Mouse (Mus musculus): Measurements from ENCODE around the gene Tmem129.

The Tmem129 gene

DNA sequence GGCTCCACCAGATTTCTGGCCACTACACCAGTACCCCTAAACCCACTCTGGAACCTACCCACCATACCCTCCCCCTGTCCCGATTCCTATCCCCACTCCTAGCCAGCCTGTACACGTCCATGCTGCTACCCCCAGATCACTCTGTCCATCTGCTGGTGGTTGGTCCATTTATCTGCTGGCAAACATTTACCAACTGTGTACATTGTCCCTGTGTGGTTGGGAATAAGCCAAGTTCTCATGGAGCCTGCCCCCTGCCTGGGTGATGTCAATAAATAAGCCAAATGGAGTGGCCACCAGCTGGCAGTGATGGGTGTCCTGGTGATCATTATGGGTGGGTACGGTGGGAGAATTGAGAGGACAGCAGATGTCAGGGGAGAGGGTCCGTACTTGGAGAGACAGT lies 28.9 kb upstream of the Tmem129 start:
- DNase-seq (ENCODE audit: extremely low spot score) = no peak

DNA sequence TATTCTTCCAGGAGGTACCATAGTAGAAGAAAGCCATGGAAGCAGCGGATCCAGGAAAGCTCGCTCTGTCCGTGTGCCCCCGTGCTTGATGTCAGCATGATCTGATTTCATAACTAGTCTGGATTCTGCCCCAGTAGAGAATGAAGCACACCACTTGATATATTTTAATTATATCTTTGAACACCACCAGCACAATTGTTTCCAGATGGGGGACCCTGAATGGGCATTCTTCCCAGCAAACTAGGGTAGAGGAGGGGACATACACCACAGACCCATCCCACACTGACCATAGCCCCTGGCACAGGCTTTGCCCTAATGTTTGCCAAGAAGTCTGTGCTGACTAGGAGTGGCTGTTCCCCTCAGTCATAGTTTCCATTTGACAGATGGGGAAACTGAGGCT lies 26.7 kb upstream of the Tmem129 start:
- no peak for DNase-seq (ENCODE audit: extremely low spot score)

DNA sequence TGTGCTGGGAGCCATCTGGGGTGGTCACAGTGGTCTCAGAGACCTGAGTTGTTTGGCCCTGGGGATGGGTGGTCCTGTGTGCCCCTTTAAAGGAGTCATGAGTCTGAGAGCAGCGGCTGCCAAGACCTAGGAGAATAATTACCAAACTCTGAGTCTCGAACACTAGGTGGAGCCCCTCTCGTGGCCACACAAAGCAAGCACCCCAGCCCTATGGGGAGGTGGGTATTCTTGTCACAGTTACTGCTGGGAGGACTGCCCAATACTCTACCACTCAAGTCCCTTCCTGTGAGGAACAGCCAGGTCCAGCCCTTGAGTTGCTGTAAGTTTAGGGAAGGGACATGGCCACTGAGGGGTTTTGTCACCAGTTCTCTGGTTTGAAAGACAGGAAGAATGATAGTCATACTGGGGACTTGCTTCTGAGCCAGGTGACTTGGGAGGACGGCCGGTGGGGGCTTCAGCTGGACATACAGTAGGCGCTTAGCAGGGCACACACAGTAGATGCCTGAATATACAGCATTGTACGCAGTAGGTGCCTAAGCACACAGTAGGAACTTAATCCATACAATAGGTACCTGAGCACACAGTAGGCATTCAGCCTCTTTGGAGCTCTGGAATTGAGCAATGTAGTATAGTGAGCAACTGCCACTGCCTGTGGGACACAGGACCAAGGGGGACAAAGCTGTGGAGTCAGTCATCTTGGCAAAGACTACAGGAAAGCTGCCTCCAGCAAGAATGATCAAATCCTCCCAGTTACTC lies 25.9 kb upstream of the Tmem129 start:
- DNase-seq (ENCODE audit: extremely low spot score) = peak; percentile 72

DNA sequence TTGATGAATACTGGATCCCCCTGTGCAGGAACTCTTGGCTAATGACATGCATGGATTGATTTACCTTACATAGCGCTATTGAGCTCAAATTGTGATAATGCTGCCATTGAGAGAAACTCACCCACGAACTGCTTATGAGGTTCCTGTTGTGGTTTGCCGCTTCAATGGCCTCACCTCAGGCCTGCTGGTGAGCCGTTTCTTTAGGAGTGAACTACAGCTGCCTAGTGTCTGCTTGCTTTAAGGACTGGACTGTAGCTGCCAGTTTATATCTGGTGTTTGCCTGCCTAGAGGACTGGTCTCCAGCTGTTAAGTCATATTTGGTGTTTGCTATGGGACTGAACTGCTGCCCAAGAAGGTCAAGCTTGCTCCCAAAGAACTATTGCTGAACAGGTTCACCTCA lies 24.7 kb upstream of the Tmem129 start:
- no peak for DNase-seq (ENCODE audit: extremely low spot score)

DNA sequence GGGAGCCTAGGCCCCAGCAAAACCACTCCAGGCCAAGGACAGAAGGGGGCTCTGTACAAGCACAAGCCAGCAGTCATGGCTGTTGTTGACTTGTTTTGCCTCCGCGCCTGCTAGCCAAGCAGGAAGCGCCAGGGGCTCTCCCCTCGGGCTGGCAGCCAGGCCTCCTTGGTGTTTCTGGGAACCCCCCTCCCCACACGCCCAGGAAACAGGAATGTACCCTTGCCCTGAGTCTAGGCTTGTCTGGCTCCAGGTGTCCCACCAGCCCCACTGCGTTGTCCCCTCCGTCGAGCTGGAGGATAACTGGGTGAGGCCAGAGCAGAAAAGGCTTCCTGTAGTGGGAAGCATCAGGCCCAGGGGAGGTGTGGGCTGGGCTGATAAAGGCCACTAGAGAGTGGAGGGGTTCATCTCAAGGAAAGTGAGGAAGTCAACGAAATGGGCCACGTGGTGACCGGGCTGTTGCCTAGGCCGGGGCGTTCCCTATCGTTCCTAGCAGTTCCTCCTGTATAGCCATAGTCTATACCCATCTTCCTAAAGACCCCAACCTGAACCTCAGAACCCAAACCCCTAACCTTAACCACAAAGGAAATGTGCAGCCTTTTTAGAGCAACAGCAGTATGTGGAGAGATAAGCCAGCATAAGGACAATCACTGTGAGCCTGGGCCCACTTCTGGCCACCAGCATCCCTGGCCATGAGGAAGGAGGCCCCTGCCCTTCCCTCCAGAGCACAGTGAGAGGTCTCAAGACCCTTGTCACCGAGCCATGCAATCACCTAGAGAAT lies 23.6 kb upstream of the Tmem129 start:
- no peak for DNase-seq (ENCODE audit: extremely low spot score)

DNA sequence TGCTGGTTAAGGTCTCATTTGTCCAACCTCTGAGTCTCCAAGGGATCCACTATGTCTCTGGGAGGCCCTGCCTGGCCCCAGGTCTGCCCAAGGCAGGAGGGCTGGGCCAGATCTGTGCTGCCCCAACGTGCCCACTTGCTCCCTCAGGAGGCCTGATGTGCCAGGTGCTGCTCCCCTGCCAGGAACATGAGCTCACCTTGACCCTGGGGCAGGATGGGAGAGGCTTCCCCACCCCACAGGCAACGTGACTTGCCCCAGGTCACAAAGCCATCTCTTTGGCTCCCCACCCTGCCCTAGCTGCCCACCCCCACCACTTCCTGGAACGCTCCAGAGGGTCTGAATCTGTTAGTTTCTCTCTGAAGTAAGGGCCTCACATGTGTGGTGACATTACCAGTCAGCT lies 22.8 kb upstream of the Tmem129 start:
- DNase-seq (ENCODE audit: extremely low spot score) = no peak

DNA sequence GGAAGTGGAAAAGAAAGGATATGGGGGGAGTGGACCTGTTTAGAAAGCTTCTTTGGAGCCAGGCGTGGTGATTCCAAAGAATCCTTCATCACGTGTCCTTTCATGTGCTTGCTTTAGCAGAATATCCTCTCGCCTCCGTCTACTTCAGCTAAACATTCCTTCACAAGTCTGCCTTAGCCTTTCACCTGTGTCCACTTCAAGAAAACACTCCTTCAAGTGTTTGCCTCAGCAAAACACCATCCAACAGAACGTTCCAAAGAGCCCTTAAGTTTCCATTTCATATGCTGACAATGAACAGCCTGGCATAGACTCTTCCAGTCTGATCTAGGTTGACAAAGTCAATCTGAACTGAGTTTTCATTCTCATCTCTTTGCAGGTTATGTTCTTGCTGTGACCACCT lies 20.0 kb upstream of the Tmem129 start:
- no peak for DNase-seq (ENCODE audit: extremely low spot score)

DNA sequence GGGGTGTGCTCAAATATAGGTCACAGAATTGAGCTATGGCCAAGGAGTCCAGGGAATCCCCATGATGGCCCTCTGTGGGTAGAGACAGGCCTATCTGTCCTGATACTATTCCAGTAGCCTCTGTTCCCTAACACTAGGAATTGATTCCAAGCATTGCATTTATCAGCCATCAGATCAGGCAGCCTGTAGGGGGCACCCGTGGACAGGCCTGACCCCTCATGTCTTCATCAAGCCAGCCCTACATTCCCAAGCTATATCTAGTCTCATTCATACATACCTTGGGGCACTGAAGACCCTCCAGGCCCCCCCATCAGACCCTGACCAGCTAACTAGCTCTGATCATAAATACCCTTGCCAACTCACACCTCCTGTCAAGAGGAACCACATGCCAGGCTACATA lies 17.7 kb upstream of the Tmem129 start:
- peak; percentile 65 for DNase-seq (ENCODE audit: extremely low spot score)

DNA sequence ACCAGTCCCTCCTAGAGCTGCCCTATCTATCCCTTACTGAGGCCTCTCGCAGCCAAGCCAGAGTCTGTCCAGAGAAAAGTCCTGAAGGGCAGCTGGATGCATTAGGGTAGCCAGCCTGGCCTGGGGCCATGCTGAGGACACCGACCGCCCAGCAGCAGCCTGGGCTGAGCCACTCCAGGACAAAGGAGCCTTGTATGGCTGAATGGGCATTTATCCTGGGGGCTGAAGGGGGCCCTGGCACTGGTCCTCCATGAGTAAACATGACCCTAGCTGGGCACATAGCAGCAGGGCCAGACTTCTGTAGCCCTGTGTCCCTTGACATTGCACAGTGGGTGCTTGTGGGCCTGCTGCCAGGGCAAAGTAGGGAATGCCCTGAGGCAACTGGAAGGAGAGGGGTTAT lies 16.2 kb upstream of the Tmem129 start:
- DNase-seq (ENCODE audit: extremely low spot score) = no peak

DNA sequence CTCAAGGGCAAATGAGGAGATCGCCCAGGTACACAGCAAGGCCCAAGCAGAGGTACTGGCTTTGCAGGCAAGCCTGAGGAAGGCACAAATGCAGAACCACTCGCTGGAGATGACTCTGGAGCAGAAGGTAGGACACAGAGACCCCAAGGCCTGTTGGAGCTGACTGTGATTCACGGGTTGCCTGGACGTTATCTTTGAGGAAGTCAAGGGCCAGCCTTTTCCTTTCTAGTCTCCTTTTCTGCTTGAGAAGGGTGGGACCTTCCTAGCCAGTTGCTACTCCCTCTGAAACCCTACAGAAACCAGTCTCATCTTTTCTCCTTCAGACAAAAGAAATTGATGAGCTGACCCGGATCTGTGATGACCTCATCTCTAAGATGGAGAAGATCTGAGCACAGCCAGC lies 13.4 kb upstream of the Tmem129 start:
- no peak for DNase-seq (ENCODE audit: extremely low spot score)

DNA sequence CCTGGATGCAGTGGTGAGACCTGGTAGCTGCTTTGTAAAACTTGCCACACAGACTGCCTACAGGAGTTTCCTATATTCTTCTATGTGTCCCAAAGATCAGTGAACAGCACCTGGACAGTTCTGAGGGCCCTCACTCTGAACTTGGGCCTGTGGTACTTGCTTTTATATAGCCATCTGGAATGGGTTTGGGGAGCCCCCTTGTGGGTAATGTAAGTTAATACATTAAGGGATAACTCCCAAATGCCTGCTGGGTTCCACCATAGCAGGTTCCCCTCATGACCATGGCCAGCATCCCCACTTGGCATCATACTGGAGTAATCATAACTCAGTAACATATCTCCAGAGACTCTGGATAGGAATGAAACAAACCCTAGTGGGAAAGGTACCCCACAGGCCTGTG lies 10.0 kb upstream of the Tmem129 start:
- DNase-seq (ENCODE audit: extremely low spot score) = no peak

DNA sequence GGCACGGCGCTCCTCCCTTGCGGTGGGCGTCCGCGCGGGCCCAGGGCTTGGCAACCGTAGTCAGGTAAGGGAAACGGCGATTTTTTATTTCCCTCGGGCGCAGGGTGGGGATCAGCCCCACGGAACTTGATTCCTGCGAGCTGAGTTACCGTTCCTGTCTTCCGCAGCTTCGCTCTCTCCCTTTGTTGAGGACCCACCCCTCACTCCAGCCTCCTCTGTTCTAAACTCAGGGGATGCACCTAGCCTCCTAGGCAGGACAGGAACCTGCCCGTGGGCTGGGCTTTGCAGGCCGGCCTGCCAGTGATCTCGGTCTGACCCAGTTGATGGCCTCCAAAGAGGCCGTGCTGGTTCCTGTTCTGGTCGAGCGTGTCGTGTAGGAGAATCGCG lies 441 bp upstream of the Tmem129 start:
- DNase-seq (ENCODE audit: extremely low spot score) = no peak

DNA sequence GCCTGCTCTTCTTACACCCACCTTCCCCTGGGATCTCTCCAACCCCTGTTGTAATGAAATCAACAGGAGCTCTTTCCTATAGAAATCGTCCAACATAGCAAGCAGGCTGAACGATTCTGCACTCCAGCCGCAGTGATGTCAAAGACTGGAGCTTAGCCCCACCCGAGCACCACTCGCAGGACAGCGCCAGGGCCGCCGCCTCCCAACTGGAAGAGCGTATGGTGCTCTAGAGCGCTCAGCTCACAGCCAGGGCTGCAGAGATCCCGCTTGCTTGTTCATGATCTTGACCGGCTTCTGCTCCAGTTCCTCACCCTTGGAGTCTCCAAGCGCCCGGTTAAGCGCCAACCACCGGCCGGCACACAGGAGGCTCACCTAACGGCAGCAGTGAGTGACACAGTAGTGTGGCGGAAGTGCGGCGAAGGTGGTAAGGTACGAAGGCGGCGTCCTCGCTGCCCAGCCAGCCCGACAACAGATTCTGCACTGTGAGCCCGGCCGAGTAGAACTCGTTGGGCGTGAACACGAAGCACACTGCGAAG lies 897 bp downstream of the Tmem129 start:
- DNase-seq (ENCODE audit: extremely low spot score) = peak; percentile 37

DNA sequence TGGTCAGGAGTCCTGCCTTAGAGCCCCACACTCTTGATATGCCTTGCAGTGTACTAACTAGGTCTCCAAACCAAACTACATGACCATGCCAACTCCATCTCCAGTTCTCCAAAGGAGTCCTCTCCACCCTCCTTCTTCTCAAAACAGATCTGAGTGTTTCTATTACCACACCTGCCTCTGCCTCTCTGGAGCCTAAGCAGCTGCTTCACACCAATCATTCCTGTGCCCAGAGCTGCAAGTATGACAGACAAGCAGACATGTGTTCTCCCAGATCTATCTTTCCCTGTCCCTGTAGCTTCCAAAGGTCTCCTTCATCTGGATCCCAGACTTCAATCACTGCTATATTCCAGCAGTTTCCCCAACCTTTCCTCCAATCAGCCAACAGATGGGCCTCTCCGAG lies 1.5 kb downstream of the Tmem129 start:
- DNase-seq (ENCODE audit: extremely low spot score) = no peak

DNA sequence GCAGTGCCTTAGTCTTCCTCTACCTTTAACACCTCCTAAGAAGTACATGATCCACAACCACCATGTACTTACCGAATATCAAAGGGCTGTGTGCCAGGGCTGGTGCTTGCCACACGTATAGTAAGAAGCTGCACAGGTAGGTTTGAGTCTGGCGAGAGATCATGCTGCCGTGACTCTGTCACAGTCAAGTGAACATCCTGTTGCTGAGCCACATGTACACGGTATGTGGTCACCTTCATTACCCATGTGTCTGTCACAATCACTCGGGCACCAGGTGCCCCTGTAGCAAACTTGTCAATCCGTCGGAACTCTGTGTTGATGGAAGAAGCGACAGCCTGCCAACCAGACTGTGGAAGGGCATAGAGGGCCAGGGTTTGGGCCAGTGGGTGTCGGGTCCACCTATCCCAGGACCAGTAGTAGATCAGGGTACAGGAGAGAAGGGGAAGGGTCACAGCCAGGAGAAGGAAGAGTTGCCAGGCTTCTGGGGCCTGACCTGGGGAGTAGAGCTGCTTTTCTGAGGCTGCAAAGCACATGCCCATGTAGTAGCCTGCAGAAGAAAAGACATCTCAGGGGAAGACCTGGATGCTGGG lies 2.9 kb downstream of the Tmem129 start:
- DNase-seq (ENCODE audit: extremely low spot score) = no peak

DNA sequence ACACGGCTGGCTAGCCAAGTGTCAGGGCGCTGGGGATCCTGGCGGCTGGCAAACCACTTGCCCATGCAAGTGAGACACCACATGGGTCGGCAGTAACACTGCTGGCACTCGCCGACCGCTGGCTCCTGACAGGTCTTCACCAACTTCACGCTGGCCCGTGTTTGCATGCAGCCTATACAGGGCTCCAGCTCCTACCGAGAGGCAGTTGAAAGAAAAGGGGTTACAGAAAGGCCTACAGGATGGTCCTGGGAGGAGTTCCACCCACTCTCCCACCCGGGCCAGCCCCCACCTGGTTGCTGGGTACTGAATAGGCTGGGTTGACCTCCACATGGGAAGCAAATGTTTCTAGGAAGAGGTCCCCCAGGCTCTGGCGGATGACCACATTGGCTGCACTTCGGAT lies 3.8 kb downstream of the Tmem129 start:
- DNase-seq (ENCODE audit: extremely low spot score) = no peak

DNA sequence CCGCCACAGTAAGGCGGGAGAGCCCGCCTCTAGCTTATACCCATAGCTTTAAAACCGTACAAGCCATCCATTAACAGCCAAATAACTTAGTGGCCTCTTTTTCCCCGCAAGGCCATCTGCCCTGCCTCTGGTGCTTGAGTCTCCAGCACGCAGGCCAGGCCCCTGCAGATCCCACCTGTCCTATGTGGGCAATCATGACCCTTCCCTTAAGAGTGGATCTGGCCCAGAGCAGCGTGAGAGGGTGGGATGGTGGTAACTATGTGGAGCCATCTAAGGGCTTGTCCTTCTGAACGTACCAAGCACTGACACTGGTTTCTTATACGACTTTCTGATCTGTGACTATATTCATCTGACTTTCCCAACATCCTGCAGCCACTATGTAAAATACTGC lies 5.4 kb downstream of the Tmem129 start:
- no peak for DNase-seq (ENCODE audit: extremely low spot score)

DNA sequence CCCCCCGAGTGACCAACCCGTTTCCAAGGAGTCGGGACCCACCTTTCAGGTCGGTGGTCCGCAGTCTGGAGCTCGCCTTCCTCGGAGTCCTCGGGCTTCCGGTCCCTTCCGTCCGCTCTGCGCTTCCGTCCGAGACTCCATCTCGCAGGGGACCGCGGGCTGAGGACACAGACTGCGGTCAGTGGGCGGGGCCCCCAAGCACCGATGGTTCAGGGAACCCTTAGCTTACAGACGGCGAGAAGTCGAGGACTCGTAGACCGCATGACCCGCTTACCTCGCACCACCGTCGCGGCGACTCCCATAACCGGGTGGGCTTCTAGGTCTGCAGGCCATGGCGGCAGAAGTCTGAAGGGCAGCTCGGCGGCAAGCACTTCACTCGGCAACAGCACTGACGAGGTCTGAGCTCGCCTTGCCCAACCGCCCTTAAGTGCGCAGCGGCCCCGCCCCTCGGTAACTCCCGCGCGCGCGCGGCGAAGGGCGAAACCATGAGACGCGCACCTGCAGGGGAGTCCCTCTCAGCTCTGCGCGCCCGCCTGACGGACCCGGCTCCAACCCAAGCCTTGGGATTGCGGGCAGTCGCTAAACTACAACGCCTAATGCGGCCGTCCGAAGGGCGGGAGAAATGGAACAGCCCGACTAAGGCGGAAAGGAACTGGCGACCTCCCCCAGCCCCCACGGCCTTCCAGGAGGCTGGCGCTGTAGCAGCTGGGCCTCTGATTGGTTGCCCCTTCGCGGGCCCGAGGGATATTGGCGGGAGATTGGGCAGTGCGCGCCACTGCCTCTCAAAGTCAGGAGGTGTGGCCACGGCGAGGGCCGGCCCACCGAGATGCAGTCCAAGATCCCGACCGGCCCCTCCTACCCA lies 6.1 kb downstream of the Tmem129 start, which contains the start of gene Slbp:
Slbp (minus strand) TSS at position 654 of the 862 bp plus-strand sequence.
- DNase-seq (ENCODE audit: extremely low spot score) = peak; percentile 98

DNA sequence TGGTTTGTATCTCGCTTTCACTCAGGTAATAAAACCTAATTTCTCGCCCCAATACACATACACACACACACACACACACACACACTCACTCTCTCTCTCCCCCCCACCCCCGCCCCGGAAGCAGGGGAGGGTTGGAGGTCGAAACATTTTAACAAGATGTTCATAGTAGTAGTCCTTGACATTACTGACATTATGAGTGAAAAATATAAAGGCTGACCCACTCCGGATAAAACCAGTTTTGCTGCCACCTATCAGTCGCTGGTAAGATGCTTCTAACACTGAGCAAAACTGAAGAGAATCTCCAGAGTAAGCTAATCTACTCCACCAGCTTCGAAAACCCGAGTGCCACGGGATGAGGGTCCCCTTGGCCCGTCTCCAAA lies 6.7 kb downstream of the Tmem129 start:
- DNase-seq (ENCODE audit: extremely low spot score) = peak; percentile 29

DNA sequence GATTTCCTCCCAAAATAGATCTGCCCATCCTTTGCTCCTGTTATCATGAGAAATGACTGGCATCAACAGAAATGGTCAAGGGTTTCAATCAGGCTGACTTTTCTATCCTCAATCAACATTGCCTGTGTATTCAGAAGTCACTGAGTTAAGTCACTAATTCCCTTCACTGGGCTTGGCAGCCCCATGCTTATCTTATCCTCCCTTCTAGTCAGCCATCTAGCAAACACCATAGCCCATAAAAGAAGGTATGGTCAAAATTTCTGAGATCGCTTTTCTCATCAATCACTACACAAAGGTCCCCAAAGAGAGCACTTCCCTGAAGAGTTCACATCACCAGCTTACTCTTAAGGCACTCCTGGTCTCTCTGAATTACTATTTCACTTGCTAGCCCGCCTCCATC lies 7.2 kb downstream of the Tmem129 start:
- no peak for DNase-seq (ENCODE audit: extremely low spot score)

DNA sequence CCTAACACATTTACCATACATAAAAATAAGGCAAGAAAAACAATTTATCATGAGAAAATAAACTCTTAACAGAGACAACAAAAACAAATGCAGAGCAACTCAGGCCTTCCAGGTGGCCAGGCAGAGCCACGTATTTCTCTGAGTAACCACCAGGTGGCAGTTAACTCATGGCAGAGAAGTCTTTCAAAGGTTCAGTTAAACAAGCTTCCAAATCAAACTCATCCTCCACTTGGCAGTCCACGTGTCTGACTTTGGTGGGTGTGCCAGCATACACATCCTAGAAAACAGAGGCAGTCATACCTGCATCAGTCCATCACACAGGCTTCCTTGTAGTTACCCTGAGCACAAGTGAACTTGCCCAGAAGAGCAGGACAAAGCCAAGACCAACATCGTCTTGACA lies 17.6 kb downstream of the Tmem129 start:
- DNase-seq (ENCODE audit: extremely low spot score) = peak; percentile 39

DNA sequence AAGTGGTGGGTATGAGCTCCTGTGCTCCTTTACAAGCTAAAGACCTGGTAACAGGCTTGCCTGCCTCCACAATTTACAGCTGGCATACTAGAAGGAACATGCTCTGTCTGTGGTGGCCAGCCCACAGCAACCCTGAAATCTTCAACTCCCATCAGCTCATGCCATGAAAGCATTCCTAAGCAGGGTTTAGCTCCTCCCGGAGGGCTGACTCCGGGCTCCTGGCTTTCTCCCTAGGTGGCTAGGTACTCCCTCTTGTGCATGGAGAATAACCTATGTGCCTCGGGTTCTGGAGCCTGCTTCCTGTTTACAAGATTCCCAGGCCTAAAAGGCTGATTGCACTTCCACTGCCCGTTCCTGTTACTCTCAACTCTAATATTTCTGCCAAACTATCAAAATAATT lies 19.4 kb downstream of the Tmem129 start:
- no peak for DNase-seq (ENCODE audit: extremely low spot score)
